Mouse (Mus musculus) cortical plate, adult 2 months (tissue): Measurements from ENCODE around the gene Dst.

Source experiments
- CTCF ChIP-seq: fragments of 200-500 bp; IDR thresholded peaks from 2 replicates; pipeline ENCODE4 v1.5.1; 2011; ENCODE audit warnings: mild to moderate bottlenecking, control low read depth, low read length; ENCODE audit not compliant: insufficient read depth; ENCODE audit errors: extremely low read depth
- POLR2A ChIP-seq: fragments of 200-500 bp; IDR thresholded peaks from 2 replicates; pipeline ENCODE4 v1.6.1; 2011; ENCODE audit warnings: mild to moderate bottlenecking, low read length, control low read depth; ENCODE audit not compliant: insufficient read depth; ENCODE audit errors: extremely low read depth

GRCm38 (mm10) chr1:34304227-34304626 is 396.2 kb downstream of the Dst start:
- TF ChIP-seq CTCF (no peak), POLR2A (no peak)
